Mouse (Mus musculus) CH12.LX (cell line): Measurements from ENCODE around the gene Ovca2. TPM values are rescaled to one million over a fixed set of nuclear protein-coding genes. Genes with fewer than 3 reads are reported as not detected.

Source experiments
- DNase-seq: peaks from one replicate; pipeline ENCODE4 v3.0.0-alpha.2; 2013; ENCODE audit errors: extremely low read depth
- H3K27ac ChIP-seq: 2 replicates; pipeline ENCODE4 v1.5.1; 2012; ENCODE audit warnings: low read depth, mild to moderate bottlenecking, control low read depth, moderate library complexity; ENCODE audit not compliant: insufficient read depth
- H3K27me3 ChIP-seq: replicated peaks from 2 replicates; pipeline ENCODE3; 2012; ENCODE audit warnings: inconsistent platforms
- H3K36me3 ChIP-seq, 2 experiments: replicated peaks in 1 of 2; 2 replicates each; pipeline versions ENCODE3 to v1.6.1; 2012; ENCODE audit warnings: inconsistent platforms in 1 of 2, low read length in 1 of 2, mild to moderate bottlenecking in 1 of 2, mixed read lengths in 1 of 2, moderate library complexity in 1 of 2; ENCODE audit not compliant: control insufficient read depth in 1 of 2, insufficient read depth in 1 of 2
- H3K4me1 ChIP-seq, 2 experiments: 2 replicates each; pipeline ENCODE4 v1.6.1; 2012; ENCODE audit warnings: inconsistent platforms in 1 of 2, moderate library complexity in 1 of 2; ENCODE audit not compliant: insufficient read depth in 2 of 2, control insufficient read depth in 1 of 2
- H3K4me2 ChIP-seq: 2 replicates; pipeline ENCODE4 v1.6.1; 2012; ENCODE audit warnings: low read depth, mild to moderate bottlenecking, control low read depth; ENCODE audit not compliant: poor library complexity, insufficient read depth, severe bottlenecking
- H3K4me3 ChIP-seq, 3 experiments: fragments of 150-350 bp in 1 of 3; sonication (generic) in 1 of 3; replicated peaks in 1 of 3; 2 replicates each; pipeline versions ENCODE3 to v1.5.1; 2011 to 2012; ENCODE audit warnings: low read depth in 2 of 3, low read length in 2 of 3, mild to moderate bottlenecking in 2 of 3, moderate library complexity in 2 of 3, control low read depth in 1 of 3, improper control_type of control experiment in 1 of 3, inconsistent platforms in 1 of 3, mixed read lengths in 1 of 3; ENCODE audit not compliant: poor library complexity in 1 of 3
- H3K79me2 ChIP-seq: replicated peaks from 2 replicates; pipeline ENCODE4 v1.6.1; 2012; ENCODE audit warnings: mild to moderate bottlenecking, moderate library complexity; ENCODE audit not compliant: control insufficient read depth, poor library complexity, insufficient read depth, severe bottlenecking; ENCODE audit errors: extremely low read depth
- H3K9ac ChIP-seq: 2 replicates; pipeline ENCODE4 v1.6.1; 2012; ENCODE audit warnings: low read depth, mild to moderate bottlenecking, control low read depth, moderate library complexity; ENCODE audit not compliant: insufficient read depth
- H3K9me3 ChIP-seq: replicated peaks from 2 replicates; pipeline ENCODE3; 2012; ENCODE audit warnings: low read length, inconsistent platforms, mixed read lengths
- CTCF ChIP-seq, 2 experiments: IDR thresholded peaks in 1 of 2; conservative IDR thresholded peaks in 1 of 2; 2 replicates each; pipeline ENCODE4 v1.5.1; 2011 to 2012; ENCODE audit warnings: low read depth in 2 of 2, low read length in 2 of 2, improper control_type of control experiment in 1 of 2, inconsistent platforms in 1 of 2, mild to moderate bottlenecking in 1 of 2, moderate library complexity in 1 of 2
- E2F4 ChIP-seq: IDR thresholded peaks from 2 replicates; pipeline ENCODE4 v1.6.1; 2011; ENCODE audit warnings: low read depth, low read length, improper control_type of control experiment; ENCODE audit not compliant: insufficient replicate concordance
- ELF1 ChIP-seq: IDR thresholded peaks from 2 replicates; pipeline ENCODE4 v1.6.1; 2014; ENCODE audit warnings: low read depth, mild to moderate bottlenecking, inconsistent platforms, low read length, improper control_type of control experiment
- EP300 ChIP-seq: IDR thresholded peaks from 2 replicates; pipeline ENCODE4 v1.6.1; 2011; ENCODE audit warnings: low read length, improper control_type of control experiment
- ETS1 ChIP-seq: conservative IDR thresholded peaks from 2 replicates; pipeline ENCODE4 v1.6.1; 2012; ENCODE audit warnings: low read depth, mild to moderate bottlenecking, inconsistent platforms, low read length, improper control_type of control experiment, moderate library complexity
- GABPA ChIP-seq: IDR thresholded peaks from 2 replicates; pipeline ENCODE4 v1.6.1; 2012; ENCODE audit warnings: low read depth, low read length, improper control_type of control experiment, inconsistent platforms; ENCODE audit not compliant: insufficient replicate concordance
- HCFC1 ChIP-seq: IDR thresholded peaks from 2 replicates; pipeline ENCODE4 v1.6.1; 2012; ENCODE audit warnings: low read depth, mild to moderate bottlenecking, inconsistent platforms, low read length, improper control_type of control experiment
- KAT2A ChIP-seq: IDR thresholded peaks from 2 replicates; pipeline ENCODE4 v1.6.1; 2012; ENCODE audit warnings: low read length, improper control_type of control experiment, inconsistent platforms; ENCODE audit not compliant: insufficient replicate concordance
- MAFK ChIP-seq: IDR thresholded peaks from 2 replicates; pipeline ENCODE4 v1.6.1; 2011; ENCODE audit warnings: low read length, improper control_type of control experiment; ENCODE audit not compliant: insufficient replicate concordance
- MAX ChIP-seq: IDR thresholded peaks from 2 replicates; pipeline ENCODE4 v1.6.1; 2011; ENCODE audit warnings: low read length, improper control_type of control experiment
- MEF2A ChIP-seq: IDR thresholded peaks from 2 replicates; pipeline ENCODE4 v1.6.1; 2014; ENCODE audit warnings: low read depth, mild to moderate bottlenecking, inconsistent platforms, low read length, improper control_type of control experiment, borderline replicate concordance
- MXI1 ChIP-seq: IDR thresholded peaks from 2 replicates; pipeline ENCODE4 v1.6.1; 2011; ENCODE audit warnings: mild to moderate bottlenecking, low read depth, low read length, improper control_type of control experiment
- MYC ChIP-seq: IDR thresholded peaks from 2 replicates; pipeline ENCODE4 v1.6.1; 2011; ENCODE audit warnings: low read depth, mild to moderate bottlenecking, improper control_type of control experiment, low read length
- NELFE ChIP-seq: IDR thresholded peaks from 2 replicates; pipeline ENCODE4 v1.6.1; 2011; ENCODE audit warnings: low read depth, low read length, improper control_type of control experiment
- PAX5 ChIP-seq: IDR thresholded peaks from 2 replicates; pipeline ENCODE4 v1.6.1; 2012; ENCODE audit warnings: low read length, inconsistent platforms, mixed read lengths
- POLR2A ChIP-seq: IDR thresholded peaks from 2 replicates; pipeline ENCODE4 v1.6.1; 2011; ENCODE audit warnings: low read depth, mild to moderate bottlenecking, improper control_type of control experiment, low read length
- POLR2AphosphoS2 ChIP-seq: IDR thresholded peaks from 2 replicates; pipeline ENCODE4 v1.6.1; 2011; ENCODE audit warnings: low read depth, low read length, improper control_type of control experiment
- RCOR1 ChIP-seq: conservative IDR thresholded peaks from 2 replicates; pipeline ENCODE4 v1.6.1; 2012; ENCODE audit warnings: low read depth, mild to moderate bottlenecking, inconsistent platforms, low read length, improper control_type of control experiment
- SIN3A ChIP-seq: IDR thresholded peaks from 2 replicates; pipeline ENCODE4 v1.6.1; 2012; ENCODE audit warnings: low read length, improper control_type of control experiment, inconsistent platforms
- SMC3 ChIP-seq: IDR thresholded peaks from 2 replicates; pipeline ENCODE4 v1.6.1; 2011; ENCODE audit warnings: low read depth, low read length, improper control_type of control experiment
- TBP ChIP-seq: conservative IDR thresholded peaks from 2 replicates; pipeline ENCODE4 v1.6.1; 2011; ENCODE audit warnings: low read depth, low read length, improper control_type of control experiment
- UBTF ChIP-seq: IDR thresholded peaks from 2 replicates; pipeline ENCODE4 v1.6.1; 2012; ENCODE audit warnings: low read depth, mild to moderate bottlenecking, inconsistent platforms, low read length, improper control_type of control experiment, moderate library complexity
- USF1 ChIP-seq: IDR thresholded peaks from 2 replicates; pipeline ENCODE4 v1.6.1; 2014; ENCODE audit warnings: low read depth, mild to moderate bottlenecking, inconsistent platforms, low read length, improper control_type of control experiment
- ZC3H11A ChIP-seq: IDR thresholded peaks from 2 replicates; pipeline ENCODE4 v1.6.1; 2012; ENCODE audit warnings: low read depth, mild to moderate bottlenecking, inconsistent platforms, low read length, improper control_type of control experiment
- ZKSCAN1 ChIP-seq: IDR thresholded peaks from 2 replicates; pipeline ENCODE4 v1.6.1; 2012; ENCODE audit warnings: low read depth, inconsistent platforms, low read length, improper control_type of control experiment, borderline replicate concordance
- ZMIZ1 ChIP-seq: IDR thresholded peaks from 2 replicates; pipeline ENCODE4 v1.6.1; 2012; ENCODE audit warnings: low read depth, mild to moderate bottlenecking, inconsistent platforms, low read length, improper control_type of control experiment
- ZNF384 ChIP-seq: IDR thresholded peaks from 2 replicates; pipeline ENCODE4 v1.6.1; 2012; ENCODE audit warnings: low read depth, low read length, improper control_type of control experiment, inconsistent platforms
- dilution Hi-C: fragments of 300-500 bp; cut with MboI; formaldehyde crosslinking; loops from 2 replicates; pipeline ENCODE4 v1.14.3; 2020; ENCODE audit warnings: low sequenced_read_pairs; ENCODE audit not compliant: extremely low pct_unique_long_range_greater_than_20kb, extremely low pct_ligation_motif_present
- in situ Hi-C: fragments of 300-500 bp; cut with MboI; formaldehyde crosslinking; loops from 3 replicates; pipeline ENCODE4 v1.14.3; 2019; ENCODE audit warnings: low sequenced_read_pairs, low pct_ligation_motif_present, low pct_unique_long_range_greater_than_20kb, mixed read lengths
- polyA plus RNA-seq: library from polyadenylated mRNA; unstranded; fragments of >175 nt; gene quantifications from 2 replicates; pipeline ENCODE4 v1.2.1, GENCODE M21; 2012; ENCODE audit warnings: low read depth; ENCODE audit not compliant: insufficient read length
- total RNA-seq, 2 experiments: library from RNA; depleted of rRNA; stranded (reverse); fragments of 300-350 nt in 1 of 2; fragments of >200 nt in 1 of 2; gene quantifications; 2 replicates each; pipeline ENCODE4 v1.2.3; 2012 to 2014

Ovca2 gene
- total and polyA plus RNA-seq, 3 experiments, result 20.7 to 86.9 (median 32.1) TPM

- TF ChIP-seq ETS1, result peak; percentile 80
- TF ChIP-seq POLR2AphosphoS2, result no peak
- no peak for TF ChIP-seq USF1
- 0 out of 2 replicates have a peak, but pooled peaks have one; percentile 30 for TF ChIP-seq RCOR1
- no peak for TF ChIP-seq SMC3
- TF ChIP-seq MAX, result no peak; the same call in 1 of the 2 replicates
- no peak for TF ChIP-seq MYC
- 0 out of 2 replicates have a peak, but pooled peaks have one; percentile 16 for TF ChIP-seq MEF2A
- 0 out of 2 replicates have a peak, but pooled peaks have one; percentile 13 for TF ChIP-seq MAFK
- TF ChIP-seq GABPA, result peak; percentile 94
- no peak for TF ChIP-seq NELFE
Observed at GRCm38 (mm10) chr11:75173095-75173798, 5.4 kb downstream of the Ovca2 start (continued).

- 0 out of 2 replicates have a peak, but pooled peaks cover under 1% of the 10 kb centered on the region for H3K79me2 ChIP-seq
- H3K27ac ChIP-seq, result no peak overlapping the region
- in situ Hi-C loops, result loop anchor here (25.0 kb wide), 1 partner anchor 535 kb away; the partner anchor contains the start of gene Cluh
- DNase-seq, result no peak
- peak overlapping the region in 2 of 3 experiments; percentile 53 to 68 for H3K4me3 ChIP-seq
- TF ChIP-seq TBP (no peak), NELFE (no peak), SIN3A (no peak), ZNF384 (no peak), ZKSCAN1 (no peak), CTCF (conservative IDR thresholded peaks at IDR 0.05 in 1 of 2, IDR thresholded peaks at IDR 0.05 in 1 of 2; ENCODE audit: low read depth in 2 of 2, low read length in 2 of 2) (no peak), GABPA (no peak), E2F4 (no peak), ZC3H11A (no peak), PAX5 (no peak), POLR2A (no peak), KAT2A (no peak), HCFC1 (no peak), EP300 (no peak), MYC (no peak), ZMIZ1 (no peak), ELF1 (no peak), UBTF (no peak), ETS1 (no peak), MXI1 (no peak)
- peaks cover 16 to 48% of the 10 kb centered on the region in 2 experiments for H3K4me1 ChIP-seq
- no peak overlapping the region for H3K9ac ChIP-seq
- peaks cover 10 to 21% of the 10 kb centered on the region in 2 experiments for H3K36me3 ChIP-seq
- dilution Hi-C loops, result no loop called here
- peak overlapping the region; percentile 53 for H3K4me2 ChIP-seq
- peaks cover 5% of the 10 kb centered on the region for H3K9me3 ChIP-seq
- peaks cover 35% of the 10 kb centered on the region for H3K27me3 ChIP-seq
Observed at GRCm38 (mm10) chr11:75172151-75173094, 6.2 kb downstream of the Ovca2 start.
